8 mouse cellular contexts compared by ENCODE assay signal in genomic region chr9:55938618-55938985, GRCm38 (mm10). TPM values are rescaled to one million over a fixed set of nuclear protein-coding genes. Genes with fewer than 3 reads are reported as not detected.
DNase-seq lines count a peak whose midpoint lies in the region; ATAC-seq and TF ChIP-seq lines count a peak whose summit lies in the region.

No protein-coding gene starts in this region.

- no peaks in the 10 kb centered on the region for H3K79me2 ChIP-seq in liver, adult 2 months (ENCODE audit: control insufficient read depth, insufficient read depth, low read length)

- DNase-seq in liver, adult 2 months (ENCODE audit: extremely low read depth, low read depth, low spot score) = no peak
- no peak for DNase-seq in liver
- no peak for DNase-seq in midbrain, embryonic 14.5 days
- no peak for DNase-seq in spleen, postnatal 4 days (ENCODE audit: low spot score in 2 of 2)
- no peak for DNase-seq in gastrocnemius, postnatal 25 days
- no peak for DNase-seq in urinary bladder, adult 2 months (ENCODE audit: low spot score)

- TF ChIP-seq CTCF in liver, adult 2 months (IDR thresholded peaks at IDR 0.05; ENCODE audit: low read depth, low read length) = no peak

- H3K9ac ChIP-seq in liver, adult 2 months (ENCODE audit: low read depth, low read length) = peak overlapping the region; percentile 39; the same call in 1 of the 2 replicates
- peak overlapping the region; percentile 88 for H3K9ac ChIP-seq in hindbrain, embryonic 13.5 days
- H3K9ac ChIP-seq in midbrain, embryonic 14.5 days (replicated peaks; ENCODE audit: low read length) = peak overlapping the region; percentile 82

- H3K27ac ChIP-seq in liver, adult 2 months (replicated peaks; ENCODE audit: insufficient read depth, low read depth, low read length) = no peak overlapping the region
- H3K27ac ChIP-seq in hindbrain, embryonic 13.5 days = no peak overlapping the region
- H3K27ac ChIP-seq in midbrain, embryonic 14.5 days (replicated peaks; ENCODE audit: low read depth, low read length) = no peak overlapping the region

- peak overlapping the region; percentile 63 for H3K4me2 ChIP-seq in hindbrain, embryonic 13.5 days
- H3K4me2 ChIP-seq in midbrain, embryonic 14.5 days (ENCODE audit: low read length) = peak overlapping the region; percentile 56

- H3K36me3 ChIP-seq in liver, adult 2 months (ENCODE audit: control insufficient read depth, insufficient read depth, low read length) = no peaks in the 10 kb centered on the region
- no peaks in the 10 kb centered on the region for H3K36me3 ChIP-seq in hindbrain, embryonic 13.5 days
- H3K36me3 ChIP-seq in midbrain, embryonic 14.5 days (ENCODE audit: control insufficient read depth, insufficient read depth, low read length) = no peaks in the 10 kb centered on the region

- H3K4me1 ChIP-seq in liver, adult 2 months (ENCODE audit: control insufficient read depth, insufficient read depth, low read length) = peaks cover 6% of the 10 kb centered on the region
- peaks cover 19% of the 10 kb centered on the region for H3K4me1 ChIP-seq in hindbrain, embryonic 13.5 days (replicated peaks)
- H3K4me1 ChIP-seq in midbrain, embryonic 14.5 days (ENCODE audit: control insufficient read depth, insufficient read depth, low read length) = peaks cover 10% of the 10 kb centered on the region

- TF ChIP-seq POLR2A in liver, adult 2 months (IDR thresholded peaks at IDR 0.05; ENCODE audit: extremely low read depth, insufficient read depth, low read length) = no peak

- H3K4me3 ChIP-seq in liver, adult 2 months (ENCODE audit: insufficient read depth, low read depth, low read length) = peak overlapping the region; percentile 90
- H3K4me3 ChIP-seq in hindbrain, embryonic 13.5 days = peak overlapping the region; percentile 72
- H3K4me3 ChIP-seq in midbrain, embryonic 14.5 days (replicated peaks; ENCODE audit: low read depth, low read length) = peak overlapping the region; percentile 78

- H3K9me3 ChIP-seq in hindbrain, embryonic 13.5 days = no peaks in the 10 kb centered on the region
- H3K9me3 ChIP-seq in midbrain, embryonic 14.5 days (ENCODE audit: control insufficient read depth, low read length) = no peaks in the 10 kb centered on the region

- WGBS in liver, adult 2 months = 46% methylated on average over 6 of the region's 6 CpGs
- WGBS in hindbrain, embryonic 13.5 days = 70% methylated on average over 6 of the region's 6 CpGs
- 60% methylated on average over 6 of the region's 6 CpGs for WGBS in midbrain, embryonic 14.5 days

- H3K27me3 ChIP-seq in liver, adult 2 months (ENCODE audit: control insufficient read depth, insufficient read depth, low read length) = no peaks in the 10 kb centered on the region
- H3K27me3 ChIP-seq in hindbrain, embryonic 13.5 days = no peaks in the 10 kb centered on the region
- H3K27me3 ChIP-seq in midbrain, embryonic 14.5 days (ENCODE audit: control insufficient read depth, insufficient read depth, low read length) = no peaks in the 10 kb centered on the region

- ATAC-seq in common myeloid progenitor, adult 5-6 weeks (replicated peaks; ENCODE audit: low read depth, poor library complexity, severe bottlenecking) = 0 out of 2 replicates have a peak, but pooled peaks have one; percentile 16
- ATAC-seq in hindbrain, embryonic 13.5 days (ENCODE audit: low FRiP score) = no peak
- no peak for ATAC-seq in midbrain, embryonic 14.5 days (ENCODE audit: low FRiP score, low TSS enrichment)

RNA-seq across cellular contexts. Expression of gene Scaper, which starts 0.7 kb away (rescaled TPM):
- 7.7 and 9.5 TPM in 2 replicates for total RNA-seq in liver, adult 2 months (2014; rRNA removed)
- 1.2 and 1.4 TPM in 2 replicates for polyA plus RNA-seq in liver, adult 2 months (2012; rRNA removed)
- total RNA-seq in common myeloid progenitor, adult 5-6 weeks (2017) = 15.9 and 17.9 TPM in 2 replicates
- polyA plus RNA-seq in hindbrain, embryonic 13.5 days (2015; fragmentation: Nextera tagmentation; extraction: Ambion mirVana) = 42.1 and 43.3 TPM in 2 replicates
- polyA plus RNA-seq in midbrain, embryonic 14.5 days (2014; fragmentation: Nextera tagmentation; extraction: Ambion mirVana) = 37.4 and 48.9 TPM in 2 replicates
- 1 to 10 TPM; 6.1 TPM for total RNA-seq in gastrocnemius, postnatal 25 days (2021)
- 5.2 and 7.3 TPM in 2 replicates for polyA plus RNA-seq in urinary bladder, adult 2 months (2012; rRNA removed)
